Mouse (Mus musculus): ENCODE measurements at regions not wholly inside any gene's neighbourhood (a gene's known extent, or its start where the extent isn't known, plus 50 kb on each side); places are given as distances from the start of the nearest gene placed in this dataset.
"Not testable (repeated sequence)": the region's sequence is repeated elsewhere in the genome, so short reads cannot be mapped to it uniquely, and the experiment has no call there.

DNA sequence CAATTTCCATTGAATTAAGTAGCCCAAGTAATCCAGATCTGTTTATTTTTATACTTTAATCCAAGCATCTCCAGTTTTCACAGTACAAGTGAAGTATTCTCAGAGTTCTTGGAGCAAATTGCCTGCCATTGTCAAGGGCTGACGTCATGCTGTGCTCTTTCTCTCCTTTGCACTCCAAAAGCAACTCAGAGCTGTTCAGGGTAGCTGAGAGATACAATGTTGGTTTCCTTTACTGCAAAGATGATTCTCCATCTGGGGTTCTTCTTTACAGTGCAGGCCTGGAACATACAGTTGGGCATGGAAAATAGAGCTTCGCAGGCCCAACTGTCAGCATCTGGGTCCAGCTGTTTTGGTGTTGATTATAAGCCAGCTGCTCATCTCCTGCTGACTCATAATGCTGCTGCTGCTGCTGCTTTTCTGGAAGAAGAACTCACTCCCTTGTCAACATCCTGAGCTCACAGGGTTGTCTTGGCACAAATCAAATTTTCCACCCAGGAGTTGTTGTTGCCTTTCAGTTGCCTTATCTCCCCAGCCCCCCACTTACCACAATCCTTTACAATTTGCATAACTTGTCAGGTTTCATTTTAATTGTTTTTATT lies 454.7 kb upstream of the Slc5a7 start:
- no peaks in the 10 kb centered on the region for H3K9me3 ChIP-seq (ENCODE audit: control insufficient read depth, low read length)
- WGBS: 29% methylated on average over 2 of the region's 2 CpGs
- ATAC-seq: peak; percentile 64; the same call in 1 of the 2 replicates

DNA sequence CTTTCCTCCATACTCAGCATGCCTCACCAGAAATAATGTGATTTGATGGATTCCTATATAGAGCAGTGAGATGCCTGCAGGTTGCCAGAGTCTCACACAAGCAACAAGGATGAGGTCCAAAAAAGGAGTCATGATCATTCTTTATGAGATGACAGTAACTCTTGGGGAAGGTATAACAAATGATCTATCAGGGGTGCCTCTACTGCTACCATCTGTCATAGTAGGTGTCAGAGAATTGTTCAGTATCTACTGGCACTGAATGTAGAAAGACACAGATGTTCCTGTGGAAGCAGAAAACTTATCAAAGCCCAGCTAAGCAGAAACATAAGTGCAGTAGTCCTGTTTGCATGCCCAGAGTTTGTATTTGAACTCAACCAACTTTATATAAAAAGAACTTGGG lies 454.1 kb upstream of the Slc5a7 start:
- no peaks in the 10 kb centered on the region for H3K36me3 ChIP-seq (ENCODE audit: control insufficient read depth, insufficient read depth, low read length)
- H3K9me3 ChIP-seq (ENCODE audit: control insufficient read depth, low read length): no peaks in the 10 kb centered on the region
- H3K4me3 ChIP-seq (ENCODE audit: low read length): no peak overlapping the region
- H3K9ac ChIP-seq (ENCODE audit: low read depth, low read length): no peak overlapping the region
- H3K4me1 ChIP-seq (ENCODE audit: control insufficient read depth, insufficient read depth, low read depth, low read length): no peaks in the 10 kb centered on the region
- no peaks in the 10 kb centered on the region for H3K27me3 ChIP-seq (replicated peaks; ENCODE audit: control insufficient read depth, insufficient read depth, low read length)
- no peak overlapping the region for H3K27ac ChIP-seq (ENCODE audit: low read depth, low read length)
- peak; percentile 89 for ATAC-seq
- no peak overlapping the region for H3K4me2 ChIP-seq (ENCODE audit: low read length)

More for the DNA sequence above, 454.7 kb upstream of the Slc5a7 start:
- Histone ChIP-seq H3K36me3 (ENCODE audit: control insufficient read depth, insufficient read depth, low read length) (no peaks in the 10 kb centered on the region), H3K4me1 (ENCODE audit: control insufficient read depth, insufficient read depth, low read depth, low read length) (no peaks in the 10 kb centered on the region), H3K9ac (ENCODE audit: low read depth, low read length) (no peak overlapping the region), H3K4me3 (ENCODE audit: low read length) (no peak overlapping the region), H3K27me3 (replicated peaks; ENCODE audit: control insufficient read depth, insufficient read depth, low read length) (no peaks in the 10 kb centered on the region), H3K27ac (ENCODE audit: low read depth, low read length) (no peak overlapping the region), H3K4me2 (ENCODE audit: low read length) (no peak overlapping the region)

DNA sequence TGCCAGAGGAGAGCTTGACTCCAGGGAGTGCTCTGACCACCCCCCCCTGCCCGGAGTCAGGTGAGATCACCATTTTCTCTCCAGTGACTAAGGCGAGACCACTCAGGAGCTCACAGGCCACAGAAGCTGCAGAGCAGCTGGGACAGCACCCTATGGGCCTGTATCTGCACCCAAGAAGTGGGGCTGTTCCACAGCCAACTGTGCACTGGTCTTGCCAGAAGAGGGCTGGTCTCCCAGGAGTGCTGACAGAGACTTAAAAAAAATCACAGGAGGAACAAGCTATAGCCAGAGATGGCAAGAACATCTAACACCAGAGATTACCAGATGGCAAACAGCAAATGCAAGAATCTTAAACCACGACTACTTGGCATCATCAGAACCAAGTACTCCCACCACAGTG lies 437.0 kb upstream of the Slc5a7 start:
- H3K4me1 ChIP-seq (ENCODE audit: control insufficient read depth, insufficient read depth, low read depth, low read length): no peaks in the 10 kb centered on the region
- no peak overlapping the region for H3K4me2 ChIP-seq (ENCODE audit: low read length)
- no peak overlapping the region for H3K4me3 ChIP-seq (ENCODE audit: low read length)
- H3K27me3 ChIP-seq (replicated peaks; ENCODE audit: control insufficient read depth, insufficient read depth, low read length): no peaks in the 10 kb centered on the region
- H3K9ac ChIP-seq (ENCODE audit: low read depth, low read length): no peak overlapping the region
- WGBS: 89% methylated on average over 3 of the region's 3 CpGs
- no peaks in the 10 kb centered on the region for H3K9me3 ChIP-seq (ENCODE audit: control insufficient read depth, low read length)
- no peaks in the 10 kb centered on the region for H3K36me3 ChIP-seq (ENCODE audit: control insufficient read depth, insufficient read depth, low read length)
- no peak for ATAC-seq
- no peak overlapping the region for H3K27ac ChIP-seq (ENCODE audit: low read depth, low read length)

DNA sequence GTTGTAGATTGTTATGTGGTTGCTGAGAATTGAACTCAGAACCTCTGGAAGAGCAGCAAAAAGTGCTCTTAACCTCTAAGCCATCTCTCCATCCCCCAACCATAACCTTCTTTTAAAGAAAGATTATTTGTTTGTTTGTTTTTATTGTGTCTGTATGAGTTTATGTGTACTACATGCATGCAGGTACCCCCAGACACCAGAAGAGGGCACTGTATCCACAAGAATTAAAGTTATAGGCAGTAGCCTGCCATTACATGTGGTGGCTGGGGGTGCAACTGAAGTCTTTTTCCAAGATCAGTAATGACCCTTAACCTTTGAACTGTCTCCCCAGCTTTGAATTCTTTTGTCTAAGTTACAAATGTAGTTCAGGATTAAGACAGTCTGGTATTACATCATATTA lies 428.8 kb upstream of the Slc5a7 start:
- no peak for ATAC-seq
- Histone ChIP-seq H3K9me3 (ENCODE audit: control insufficient read depth, low read length) (no peaks in the 10 kb centered on the region), H3K4me2 (ENCODE audit: low read length) (no peak overlapping the region), H3K9ac (ENCODE audit: low read depth, low read length) (no peak overlapping the region), H3K36me3 (ENCODE audit: control insufficient read depth, insufficient read depth, low read length) (no peaks in the 10 kb centered on the region), H3K27ac (ENCODE audit: low read depth, low read length) (no peak overlapping the region), H3K4me1 (ENCODE audit: control insufficient read depth, insufficient read depth, low read depth, low read length) (no peaks in the 10 kb centered on the region), H3K4me3 (ENCODE audit: low read length) (no peak overlapping the region), H3K27me3 (replicated peaks; ENCODE audit: control insufficient read depth, insufficient read depth, low read length) (no peaks in the 10 kb centered on the region)

DNA sequence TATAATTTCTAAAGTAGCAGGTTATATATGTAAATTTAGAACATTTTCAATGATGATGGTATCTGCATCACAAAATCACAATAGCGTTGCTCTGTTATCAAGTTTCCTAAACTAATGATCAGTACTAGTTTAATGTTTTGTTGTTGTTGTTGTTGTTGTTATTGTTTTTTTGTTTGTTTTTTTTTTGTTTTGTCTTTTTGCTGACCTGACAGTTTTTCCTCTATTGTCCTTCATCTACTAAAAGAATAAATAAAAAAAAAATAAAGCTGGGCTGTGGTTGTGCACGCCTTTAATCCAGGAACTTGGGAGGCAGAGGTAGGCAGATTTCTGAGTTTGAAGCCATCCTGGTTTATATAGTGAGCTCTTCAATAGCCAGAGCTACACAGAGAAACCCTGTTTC lies 427.9 kb upstream of the Slc5a7 start:
- H3K9ac ChIP-seq (ENCODE audit: low read depth, low read length): no peak overlapping the region
- H3K4me3 ChIP-seq (ENCODE audit: low read length): no peak overlapping the region
- H3K27ac ChIP-seq (ENCODE audit: low read depth, low read length): no peak overlapping the region
- no peaks in the 10 kb centered on the region for H3K27me3 ChIP-seq (replicated peaks; ENCODE audit: control insufficient read depth, insufficient read depth, low read length)
- H3K4me1 ChIP-seq (ENCODE audit: control insufficient read depth, insufficient read depth, low read depth, low read length): no peaks in the 10 kb centered on the region
- H3K4me2 ChIP-seq (ENCODE audit: low read length): no peak overlapping the region
- no peaks in the 10 kb centered on the region for H3K36me3 ChIP-seq (ENCODE audit: control insufficient read depth, insufficient read depth, low read length)
- no peak for ATAC-seq
- no peaks in the 10 kb centered on the region for H3K9me3 ChIP-seq (ENCODE audit: control insufficient read depth, low read length)
- WGBS: 90% methylated on average over 2 of the region's 2 CpGs

DNA sequence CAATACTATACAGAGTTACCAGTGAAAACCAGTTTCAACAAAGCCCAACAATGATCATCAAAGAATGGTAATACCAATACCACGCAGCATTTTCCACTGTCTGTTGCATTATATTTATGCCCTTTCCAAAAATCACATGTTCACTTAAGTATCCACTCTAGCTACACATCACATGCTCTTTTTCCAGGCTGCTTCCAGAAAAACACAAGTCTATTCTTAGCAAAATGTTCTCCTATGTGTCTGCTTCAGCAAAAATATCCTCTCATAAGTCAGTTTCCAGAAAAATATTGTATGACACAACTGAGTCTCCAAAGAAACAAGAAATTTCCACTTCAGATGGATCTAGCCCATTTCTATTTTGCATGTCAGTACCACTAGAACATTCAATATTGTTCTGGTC lies 414.2 kb upstream of the Slc5a7 start:
- H3K4me1 ChIP-seq (ENCODE audit: control insufficient read depth, insufficient read depth, low read depth, low read length): no peaks in the 10 kb centered on the region
- no peaks in the 10 kb centered on the region for H3K36me3 ChIP-seq (ENCODE audit: control insufficient read depth, insufficient read depth, low read length)
- no peak overlapping the region for H3K9ac ChIP-seq (ENCODE audit: low read depth, low read length)
- no peaks in the 10 kb centered on the region for H3K9me3 ChIP-seq (ENCODE audit: control insufficient read depth, low read length)
- no peak for ATAC-seq
- no peak overlapping the region for H3K4me2 ChIP-seq (ENCODE audit: low read length)
- H3K27ac ChIP-seq (ENCODE audit: low read depth, low read length): no peak overlapping the region
- no peak overlapping the region for H3K4me3 ChIP-seq (ENCODE audit: low read length)
- no peaks in the 10 kb centered on the region for H3K27me3 ChIP-seq (replicated peaks; ENCODE audit: control insufficient read depth, insufficient read depth, low read length)
- whole genome bisulfite sequencing: 72% methylated on average over 1 of the region's 1 CpGs

DNA sequence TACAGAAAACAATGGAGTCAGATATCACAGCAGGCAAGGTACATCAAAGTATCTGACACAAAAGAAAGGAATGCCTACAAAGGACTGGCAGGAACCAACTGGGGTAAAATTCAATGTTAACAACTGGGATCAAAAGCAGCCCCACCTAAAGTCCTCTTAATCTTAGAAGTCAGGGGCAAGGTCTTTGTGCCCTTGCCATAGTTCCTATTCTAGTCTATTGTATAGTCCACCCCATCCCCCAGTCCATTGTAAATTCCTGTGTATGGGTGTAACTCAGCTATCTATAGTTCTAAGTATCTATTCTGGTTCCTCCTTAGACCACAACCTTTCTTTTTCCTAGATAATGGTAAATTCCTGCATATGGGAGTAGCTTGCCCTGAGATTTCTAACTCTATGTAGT lies 409.0 kb upstream of the Slc5a7 start:
- not testable (repeated sequence) for H3K4me1 ChIP-seq (ENCODE audit: control insufficient read depth, insufficient read depth, low read depth, low read length); H3K9me3 ChIP-seq (ENCODE audit: control insufficient read depth, low read length); H3K9ac ChIP-seq (ENCODE audit: low read depth, low read length); H3K27me3 ChIP-seq (replicated peaks; ENCODE audit: control insufficient read depth, insufficient read depth, low read length); H3K4me2 ChIP-seq (ENCODE audit: low read length); H3K27ac ChIP-seq (ENCODE audit: low read depth, low read length); H3K36me3 ChIP-seq (ENCODE audit: control insufficient read depth, insufficient read depth, low read length); H3K4me3 ChIP-seq (ENCODE audit: low read length); ATAC-seq

DNA sequence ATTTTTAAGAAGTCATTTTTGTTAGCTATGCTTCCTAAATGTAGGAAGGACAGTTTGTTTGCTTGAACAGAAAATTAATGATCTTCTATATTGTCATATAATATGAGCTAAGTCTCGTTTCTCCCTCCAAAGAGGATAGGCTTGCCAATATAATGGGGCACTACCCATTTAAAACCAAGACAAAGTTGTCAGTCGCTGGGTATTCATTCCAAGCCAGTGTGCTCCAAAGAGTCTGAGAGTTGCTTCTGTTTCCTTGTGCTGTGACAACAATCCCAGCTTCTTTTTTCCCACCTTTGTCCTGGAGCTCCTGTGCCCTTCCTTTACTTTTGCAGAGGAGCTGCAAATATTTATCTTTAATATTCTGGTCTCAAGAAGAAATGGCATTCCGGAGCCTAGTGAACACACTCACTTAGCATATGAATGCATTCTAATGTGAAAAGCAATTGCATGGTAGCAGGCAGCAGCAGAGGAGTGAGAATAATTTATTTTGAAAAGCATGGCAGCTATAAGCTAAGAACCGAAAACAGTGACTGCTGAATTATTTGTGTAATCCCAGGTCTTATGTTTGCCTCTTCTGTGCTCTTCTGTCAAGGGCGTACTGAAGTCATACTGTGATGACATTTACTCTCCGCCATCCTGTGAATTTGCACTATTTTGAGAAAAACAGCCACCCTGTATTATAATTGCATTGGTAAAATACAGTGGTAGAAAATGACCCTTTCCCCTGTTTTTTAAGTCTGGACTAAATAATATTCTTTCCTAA lies 402.7 kb upstream of the Slc5a7 start:
- H3K4me1 ChIP-seq (ENCODE audit: control insufficient read depth, insufficient read depth, low read depth, low read length): no peaks in the 10 kb centered on the region
- no peak overlapping the region for H3K9ac ChIP-seq (ENCODE audit: low read depth, low read length)
- H3K27ac ChIP-seq (ENCODE audit: low read depth, low read length): no peak overlapping the region
- ATAC-seq: 0 out of 2 replicates have a peak, but pooled peaks have one; percentile 30
- no peaks in the 10 kb centered on the region for H3K36me3 ChIP-seq (ENCODE audit: control insufficient read depth, insufficient read depth, low read length)
- H3K27me3 ChIP-seq (replicated peaks; ENCODE audit: control insufficient read depth, insufficient read depth, low read length): no peaks in the 10 kb centered on the region
- H3K4me2 ChIP-seq (ENCODE audit: low read length): peak overlapping the region; percentile 10; the same call in 1 of the 2 replicates
- WGBS: 27% methylated on average over 6 of the region's 6 CpGs
- H3K9me3 ChIP-seq (ENCODE audit: control insufficient read depth, low read length): no peaks in the 10 kb centered on the region
- no peak overlapping the region for H3K4me3 ChIP-seq (ENCODE audit: low read length)

DNA sequence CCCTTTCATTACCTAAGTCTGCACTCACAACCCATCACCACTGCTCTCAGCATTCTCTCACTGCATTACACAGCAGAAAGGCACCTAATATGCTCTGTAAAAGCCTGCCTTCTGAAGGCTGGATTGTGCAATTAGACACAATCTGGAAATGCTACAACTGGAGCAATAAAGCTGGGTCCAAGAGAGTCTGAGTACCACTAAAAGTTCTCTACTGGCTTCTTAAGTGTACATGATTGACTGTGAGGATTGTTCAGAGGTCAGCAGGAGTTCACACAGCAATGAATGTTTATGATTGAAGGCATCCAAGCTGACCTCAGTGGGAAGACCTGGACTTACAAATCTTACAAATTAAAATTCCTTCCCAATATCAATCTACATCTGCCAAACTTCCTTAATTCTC lies 395.8 kb upstream of the Slc5a7 start:
- no peak overlapping the region for H3K4me3 ChIP-seq (ENCODE audit: low read length)
- ATAC-seq: no peak
- H3K27ac ChIP-seq (ENCODE audit: low read depth, low read length): no peak overlapping the region
- H3K36me3 ChIP-seq (ENCODE audit: control insufficient read depth, insufficient read depth, low read length): no peaks in the 10 kb centered on the region
- H3K9ac ChIP-seq (ENCODE audit: low read depth, low read length): no peak overlapping the region
- no peak overlapping the region for H3K4me2 ChIP-seq (ENCODE audit: low read length)
- H3K27me3 ChIP-seq (replicated peaks; ENCODE audit: control insufficient read depth, insufficient read depth, low read length): no peaks in the 10 kb centered on the region
- H3K4me1 ChIP-seq (ENCODE audit: control insufficient read depth, insufficient read depth, low read depth, low read length): no peaks in the 10 kb centered on the region
- no peaks in the 10 kb centered on the region for H3K9me3 ChIP-seq (ENCODE audit: control insufficient read depth, low read length)
